Comparison of ENCODE assay signal across 8 mouse cellular contexts in the genomic region with DNA sequence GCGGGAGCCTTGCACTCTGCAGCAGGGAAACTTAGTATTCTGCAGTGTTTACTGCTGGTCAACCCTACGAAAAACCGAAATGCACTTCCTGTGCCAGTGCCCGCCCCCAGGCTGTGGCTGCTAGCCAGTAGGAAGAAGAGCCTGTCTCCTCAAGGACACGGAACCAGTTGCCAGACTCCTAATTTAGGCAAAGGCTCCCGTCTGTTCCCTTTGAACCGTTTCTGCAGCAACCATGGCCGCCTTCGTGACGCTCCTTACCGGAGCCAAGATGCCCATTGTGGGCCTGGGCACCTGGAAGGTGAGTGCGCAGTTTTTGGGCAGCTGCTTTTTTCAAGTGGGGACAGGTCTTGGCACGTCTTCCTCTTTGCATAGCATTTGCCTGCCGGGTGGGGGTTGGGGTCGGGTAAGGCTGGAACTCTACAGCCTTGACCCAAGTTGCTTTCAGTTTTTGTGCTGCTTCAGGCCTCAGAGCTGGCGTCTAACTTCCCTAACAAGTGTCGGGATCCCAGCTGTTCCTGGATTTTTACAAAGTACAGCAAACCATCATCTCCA. TPM values are rescaled to one million over a fixed set of nuclear protein-coding genes. Genes with fewer than 3 reads are reported as not detected.
DNase-seq lines count a peak whose midpoint lies in the region; ATAC-seq lines count a peak whose summit lies in the region.

A gene (plus strand): TSS at position 109 of the 552 bp plus-strand sequence.

- intact Hi-C loops in gastrocnemius, postnatal 14 days (cut with DNase I; ENCODE audit: low total_unique reads) = no loop called here

- DNase-seq in adrenal gland, adult (ENCODE audit: inconsistent age in 2 of 2, low spot score in 1 of 2) = peak; percentile 92 to 97
- DNase-seq in embryo, embryonic 10 days (ENCODE audit: low spot score) = peak; percentile 83
- DNase-seq in gastrocnemius, postnatal 14 days = peak; percentile 81
- peak; percentile 73 for DNase-seq in induced T-regulatory cell, adult 2 months (ENCODE audit: low read depth)
- peak; percentile 55 to 84 for DNase-seq in left cerebral cortex, adult 8-10 months (ENCODE audit: low spot score in 2 of 2)
- DNase-seq in right cerebral cortex, postnatal 10 days (ENCODE audit: low spot score in 2 of 2) = peak; percentile 89 to 93
- peak; percentile 85 for DNase-seq in urinary bladder, postnatal 14 days (ENCODE audit: low spot score)

- ATAC-seq in megakaryocyte, adult 5-6 weeks (ENCODE audit: poor library complexity, severe bottlenecking) = peak; percentile 95

RNA-seq across cellular contexts. Expression of the gene that starts here (rescaled TPM):
- total RNA-seq in gastrocnemius, postnatal 14 days (2021) = 10 to 100 TPM; 36.4 to 50.5 TPM
- total RNA-seq in left cerebral cortex, adult 8-10 months (2022) = 10 to 100 TPM; 22.6 to 27.2 (median 23.6) TPM
- 24.7 and 28.4 TPM in 2 replicates for total RNA-seq in megakaryocyte, adult 5-6 weeks (2015)
- total RNA-seq in megakaryocyte, adult 5-6 weeks (2017) = 17.2 and 18.5 TPM in 2 replicates

Comparison
In these comparisons a context has a peak if more than half of its experiments do, and no peak if none do; other contexts are left out.
1. Peak in every context shown above with its lines: DNase-seq and ATAC-seq.